Mouse (Mus musculus): ENCODE measurements at regions not wholly inside any gene's neighbourhood (a gene's known extent, or its start where the extent isn't known, plus 50 kb on each side); places are given as distances from the start of the nearest gene placed in this dataset.
"Not testable (repeated sequence)": the region's sequence is repeated elsewhere in the genome, so short reads cannot be mapped to it uniquely, and the experiment has no call there.

DNA sequence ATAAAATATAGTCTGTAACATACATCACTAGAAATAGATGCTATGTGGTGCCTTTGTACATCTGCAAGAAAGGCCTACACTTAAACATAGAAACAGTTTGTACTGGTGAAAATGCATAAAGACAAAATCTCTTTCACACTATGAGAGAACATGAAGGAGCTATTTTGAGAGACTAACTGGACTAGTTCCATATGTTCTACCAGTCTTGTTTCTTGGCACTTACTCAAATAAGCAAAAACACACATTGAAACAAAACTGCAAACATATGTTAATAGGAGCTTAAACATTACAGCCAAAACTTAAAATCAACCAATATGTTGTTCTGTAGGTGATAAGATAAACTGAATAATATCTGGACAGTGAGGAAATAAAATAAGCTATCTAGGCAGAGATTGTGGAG is 1157.1 kb upstream of the Nova1 start:
- no peak overlapping the region for H3K4me3 ChIP-seq
- H3K9me3 ChIP-seq = no peaks in the 10 kb centered on the region
- no peaks in the 10 kb centered on the region for H3K27me3 ChIP-seq (replicated peaks)
- no peaks in the 10 kb centered on the region for H3K36me3 ChIP-seq (replicated peaks)
- no peak for ATAC-seq (replicated peaks)
- no peak overlapping the region for H3K9ac ChIP-seq
- H3K27ac ChIP-seq = no peak overlapping the region
- H3K4me1 ChIP-seq = no peaks in the 10 kb centered on the region
- H3K4me2 ChIP-seq = no peak overlapping the region

DNA sequence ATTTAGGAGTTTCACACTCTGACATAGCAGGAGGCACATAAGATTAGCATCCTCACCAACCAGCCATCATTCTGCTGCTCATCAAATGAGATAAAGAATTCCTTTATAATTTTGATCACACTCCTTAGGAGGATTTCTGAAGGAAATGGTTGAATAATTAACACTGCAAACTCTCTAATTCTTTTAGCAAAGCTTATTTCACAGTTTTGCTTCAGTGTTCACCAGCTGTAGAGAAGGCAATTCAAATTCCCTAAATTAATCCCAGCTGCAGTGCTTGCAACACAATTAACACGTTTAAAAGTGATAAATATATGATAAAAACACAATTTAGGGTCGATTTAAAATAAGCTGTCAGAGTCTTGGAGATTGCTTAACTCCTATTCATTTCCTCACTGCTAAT is 1150.9 kb upstream of the Nova1 start:
- no peak overlapping the region for H3K4me3 ChIP-seq
- no peak overlapping the region for H3K4me2 ChIP-seq
- H3K27me3 ChIP-seq (replicated peaks) = no peaks in the 10 kb centered on the region
- H3K9me3 ChIP-seq = no peaks in the 10 kb centered on the region
- ATAC-seq (replicated peaks) = no peak
- no peak overlapping the region for H3K9ac ChIP-seq
- H3K27ac ChIP-seq = no peak overlapping the region
- WGBS = 41% methylated on average over 2 of the region's 2 CpGs
- H3K36me3 ChIP-seq (replicated peaks) = no peaks in the 10 kb centered on the region
- no peaks in the 10 kb centered on the region for H3K4me1 ChIP-seq

DNA sequence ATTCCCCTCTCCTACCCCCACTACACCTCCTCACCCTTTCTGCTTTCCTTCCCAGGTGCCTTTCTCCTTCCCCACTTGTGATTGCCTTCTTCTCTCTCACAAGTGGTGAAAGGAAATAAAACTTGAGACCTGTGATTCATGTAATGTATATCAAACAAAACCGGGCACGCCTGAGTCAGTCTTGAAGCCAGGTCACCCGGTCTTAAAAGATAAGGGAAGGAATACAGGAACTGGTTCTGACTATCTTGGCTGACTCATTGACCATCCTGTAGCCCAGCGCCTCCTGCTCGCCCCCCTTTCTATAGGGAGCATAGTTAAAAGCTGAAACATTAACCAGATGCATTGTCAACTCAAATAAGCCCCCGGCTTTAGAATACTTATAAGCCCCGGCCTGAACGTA is 1135.6 kb upstream of the Nova1 start:
- WGBS = 93% methylated on average over 8 of the region's 8 CpGs
- H3K4me3 ChIP-seq = no peak overlapping the region
- no peak overlapping the region for H3K9ac ChIP-seq
- H3K4me2 ChIP-seq = no peak overlapping the region
- H3K9me3 ChIP-seq = no peaks in the 10 kb centered on the region
- H3K27me3 ChIP-seq (replicated peaks) = no peaks in the 10 kb centered on the region
- ATAC-seq (replicated peaks) = no peak
- H3K4me1 ChIP-seq = no peaks in the 10 kb centered on the region
- H3K36me3 ChIP-seq (replicated peaks) = no peaks in the 10 kb centered on the region
- H3K27ac ChIP-seq = no peak overlapping the region

DNA sequence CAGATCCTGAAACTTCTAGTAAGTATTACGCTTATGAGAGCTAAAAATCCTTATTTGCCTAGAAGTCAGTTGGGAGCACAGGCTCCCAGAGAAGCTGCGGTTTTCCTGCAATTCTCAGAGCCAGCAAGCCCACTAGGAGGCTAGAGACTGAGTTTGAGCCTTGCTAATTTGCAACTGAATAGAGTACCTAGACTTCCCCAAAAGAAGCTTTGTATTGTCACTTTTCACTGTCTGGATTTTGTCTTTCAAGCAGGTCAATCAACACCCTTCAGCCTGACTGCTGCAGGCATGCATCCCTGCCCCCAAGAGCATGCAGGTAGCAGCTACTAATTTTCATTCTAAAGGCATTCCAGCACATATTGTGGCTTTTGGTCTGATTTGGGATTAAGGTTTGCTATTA is 1120.8 kb upstream of the Nova1 start:
- H3K4me1 ChIP-seq; H3K4me3 ChIP-seq; H3K27me3 ChIP-seq (replicated peaks); H3K27ac ChIP-seq; H3K9me3 ChIP-seq; H3K9ac ChIP-seq; H3K36me3 ChIP-seq (replicated peaks); H3K4me2 ChIP-seq; ATAC-seq (replicated peaks): not testable (repeated sequence)
- WGBS = 27% methylated on average over 2 of the region's 2 CpGs

DNA sequence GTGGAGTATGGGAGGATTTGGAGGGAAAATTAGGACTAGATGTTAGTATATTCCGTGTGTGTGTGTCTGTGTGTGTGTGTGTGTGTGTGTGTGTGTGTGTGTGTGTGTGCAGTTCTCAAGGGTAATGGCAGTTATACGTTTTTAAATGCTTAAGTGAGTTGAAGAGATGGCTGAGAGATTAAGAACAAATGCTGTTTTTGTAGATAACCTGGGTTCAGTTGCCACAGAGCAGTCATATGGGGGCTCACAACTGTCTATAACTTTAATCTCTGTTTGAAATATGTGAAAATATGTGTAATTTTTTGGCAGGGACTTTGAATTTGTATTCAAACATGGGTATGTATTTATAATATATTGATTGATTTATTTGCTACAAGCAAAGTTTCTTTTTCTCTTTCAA is 1108.3 kb upstream of the Nova1 start:
- no peaks in the 10 kb centered on the region for H3K36me3 ChIP-seq (replicated peaks)
- no peak overlapping the region for H3K9ac ChIP-seq
- no peaks in the 10 kb centered on the region for H3K4me1 ChIP-seq
- no peak for ATAC-seq (replicated peaks)
- no peaks in the 10 kb centered on the region for H3K9me3 ChIP-seq
- no peaks in the 10 kb centered on the region for H3K27me3 ChIP-seq (replicated peaks)
- 62% methylated on average over 2 of the region's 2 CpGs for WGBS
- H3K4me3 ChIP-seq = no peak overlapping the region
- no peak overlapping the region for H3K27ac ChIP-seq
- H3K4me2 ChIP-seq = no peak overlapping the region
